ENCODE assay signal across 14 mouse cellular contexts in genomic region chr7:29313051-29313450, GRCm38 (mm10). TPM values are rescaled to one million over a fixed set of nuclear protein-coding genes. Genes with fewer than 3 reads are reported as not detected.
DNase-seq lines count a peak whose midpoint lies in the region; ATAC-seq lines count a peak whose summit lies in the region.
"Had no signal": no experiment of that assay in that cellular context is flagged by ENCODE, and none has a peak within 500 bp of the region (broad histone marks: within the 10 kb centered on the region; RNA-seq: fewer than 3 reads in every experiment).

No protein-coding gene starts in this region.

- peaks cover 88% of the 10 kb centered on the region for H3K4me1 ChIP-seq in forebrain, embryonic 15.5 days
- peaks cover 83% of the 10 kb centered on the region for H3K4me1 ChIP-seq in midbrain, embryonic 12.5 days

- H3K4me2 ChIP-seq in forebrain, embryonic 15.5 days (replicated peaks), result peak overlapping the region; percentile 33
- peak overlapping the region; percentile 24 for H3K4me2 ChIP-seq in midbrain, embryonic 12.5 days (replicated peaks)
- H3K4me2 ChIP-seq: heart, embryonic 15.5 days had no signal

- 20% methylated on average over 9 of the region's 9 CpGs for WGBS in forebrain, embryonic 15.5 days
- WGBS in midbrain, embryonic 12.5 days, result 21% methylated on average over 8 of the region's 9 CpGs

- H3K9ac ChIP-seq in forebrain, embryonic 15.5 days (replicated peaks), result no peak overlapping the region
- peak overlapping the region; percentile 24; the same call in 1 of the 2 replicates for H3K9ac ChIP-seq in midbrain, embryonic 12.5 days (replicated peaks)
- H3K9ac ChIP-seq: heart, embryonic 15.5 days had no signal

- H3K27ac ChIP-seq in forebrain, embryonic 15.5 days (replicated peaks), result peak overlapping the region; percentile 98
- H3K27ac ChIP-seq in midbrain, embryonic 12.5 days (replicated peaks), result 0 out of 2 replicates have a peak overlapping the region, but pooled peaks have one; percentile 22
- H3K27ac ChIP-seq: heart, embryonic 15.5 days; kidney, postnatal 0 days had no signal

- H3K27me3 ChIP-seq in forebrain, embryonic 15.5 days, result no peaks in the 10 kb centered on the region
- H3K27me3 ChIP-seq in midbrain, embryonic 12.5 days, result peaks cover 10% of the 10 kb centered on the region; the same call in 1 of the 2 replicates

- H3K4me3 ChIP-seq in forebrain, embryonic 15.5 days, result peak overlapping the region; percentile 13; the same call in 1 of the 2 replicates
- no peak overlapping the region for H3K4me3 ChIP-seq in midbrain, embryonic 12.5 days
- H3K4me3 ChIP-seq: heart, embryonic 15.5 days had no signal

- DNase-seq in layer of hippocampus, postnatal 25 days (ENCODE audit: extremely low spot score in 1 of 2, low spot score in 1 of 2), result peak; percentile 22 to 51
- no peak for DNase-seq in layer of hippocampus, adult 8-10 months (ENCODE audit: low spot score in 2 of 2)
- peak; percentile 82 for DNase-seq in brain, adult 2 months (ENCODE audit: low read depth, low spot score)
- no peak for DNase-seq in spleen, postnatal 10 days (ENCODE audit: low spot score in 2 of 2)
- DNase-seq in urinary bladder, postnatal 4 days (ENCODE audit: low spot score in 2 of 2), result no peak
- DNase-seq: cerebellum, adult 8-10 months; retina, postnatal 1 day had no signal

- H3K36me3 ChIP-seq in forebrain, embryonic 15.5 days, result peaks cover 40% of the 10 kb centered on the region
- peaks cover 39% of the 10 kb centered on the region for H3K36me3 ChIP-seq in midbrain, embryonic 12.5 days
- H3K36me3 ChIP-seq: heart, embryonic 15.5 days had no signal

- no peak for ATAC-seq in forebrain, embryonic 15.5 days (replicated peaks)
- ATAC-seq in midbrain, embryonic 12.5 days (ENCODE audit: low FRiP score, low read depth), result no peak
- ATAC-seq in activated CD4-positive, CD25-positive, alpha-beta regulatory T cell, adult 4 months, result no peak

- H3K9me3 ChIP-seq in forebrain, embryonic 15.5 days, result no peaks in the 10 kb centered on the region
- H3K9me3 ChIP-seq in midbrain, embryonic 12.5 days, result no peaks in the 10 kb centered on the region
- H3K9me3 ChIP-seq: heart, embryonic 15.5 days had no signal

RNA-seq across cellular contexts. Expression of gene Dpf1, which starts 9.3 kb away (rescaled TPM):
- 100 to 1,000 TPM; 100 to 111 TPM for total RNA-seq in layer of hippocampus, postnatal 25 days (2021)
- 100 to 1,000 TPM in 2 of 4 experiments, 10 to 100 TPM in 2; 91.6 to 116 (median 104) TPM for total RNA-seq in layer of hippocampus, adult 8-10 months (2022)
- polyA plus RNA-seq in forebrain, embryonic 15.5 days (2015; fragmentation: Nextera tagmentation; extraction: Ambion mirVana), result 240 and 243 TPM in 2 replicates
- polyA plus RNA-seq in midbrain, embryonic 12.5 days (2016; fragmentation: Nextera tagmentation; extraction: Ambion mirVana), result 115 and 119 TPM in 2 replicates
- not detected for polyA plus RNA-seq in activated CD4-positive, CD25-positive, alpha-beta regulatory T cell, adult 4 months (2017; shearing (Covaris generic))

RNA-seq across cellular contexts. Expression of gene Ppp1r14a, which starts 23.9 kb away (rescaled TPM):
- 10 to 100 TPM; 28.5 to 30.7 TPM for total RNA-seq in layer of hippocampus, postnatal 25 days (2021)
- 10 to 100 TPM; 25.8 to 40.8 (median 33.5) TPM for total RNA-seq in layer of hippocampus, adult 8-10 months (2022)
- 6.5 and 8.7 TPM in 2 replicates for polyA plus RNA-seq in forebrain, embryonic 15.5 days (2015; fragmentation: Nextera tagmentation; extraction: Ambion mirVana)
- polyA plus RNA-seq in midbrain, embryonic 12.5 days (2016; fragmentation: Nextera tagmentation; extraction: Ambion mirVana), result 19.2 and 20.0 TPM in 2 replicates
- not detected for polyA plus RNA-seq in activated CD4-positive, CD25-positive, alpha-beta regulatory T cell, adult 4 months (2017; shearing (Covaris generic))
- total RNA-seq: CH12.LX; megakaryocyte-erythroid progenitor cell, adult 5-6 weeks had no signal

RNA-seq across cellular contexts. Expression of gene Spint2, which starts 31.3 kb away (rescaled TPM):
- 10 to 100 TPM; 17.6 to 19.2 TPM for total RNA-seq in layer of hippocampus, postnatal 25 days (2021)
- total RNA-seq in layer of hippocampus, adult 8-10 months (2022), result 10 to 100 TPM; 22.3 to 30.6 (median 25.9) TPM
- polyA plus RNA-seq in forebrain, embryonic 15.5 days (2015; fragmentation: Nextera tagmentation; extraction: Ambion mirVana), result 43.8 and 48.8 TPM in 2 replicates
- polyA plus RNA-seq in midbrain, embryonic 12.5 days (2016; fragmentation: Nextera tagmentation; extraction: Ambion mirVana), result 23.8 and 25.7 TPM in 2 replicates
- 10 to 100 TPM; 66.6 to 70.2 TPM for polyA plus RNA-seq in activated CD4-positive, CD25-positive, alpha-beta regulatory T cell, adult 4 months (2017; shearing (Covaris generic))

Comparison
In these comparisons a context has a peak if more than half of its experiments do, and no peak if none do; other contexts are left out.
1. DNase-seq: peak in layer of hippocampus, postnatal 25 days (2 of 2) and brain, adult 2 months (single experiment); none in layer of hippocampus, adult 8-10 months (0 of 2), spleen, postnatal 10 days (0 of 2) and urinary bladder, postnatal 4 days (0 of 2).
2. RNA of gene Dpf1, which starts 9.3 kb away (polyA plus RNA-seq): 240 to 243 TPM in forebrain, embryonic 15.5 days and 115 to 119 TPM in midbrain, embryonic 12.5 days; not detected in activated CD4-positive, CD25-positive, alpha-beta regulatory T cell, adult 4 months; every median in the first group is over 100 times any median in the second.